Mouse (Mus musculus): ENCODE data around the gene AC124502.3. TPM values are rescaled to one million over a fixed set of nuclear protein-coding genes. Genes with fewer than 3 reads are reported as not detected.
"Not testable (repeated sequence)": the region's sequence is repeated elsewhere in the genome, so short reads cannot be mapped to it uniquely, and the experiment has no call there.

Gene AC124502.3
- polyA plus RNA-seq (2012; rRNA removed) = 0.34 and 0.65 TPM in 2 replicates

GRCm38 (mm10) chr19:5038709-5039156 lies at the start of gene AC124502.3, which contains the start of gene B4gat1:
Gene AC124502.3, plus strand, starts transcription at chr19:5038891.
Gene B4gat1, plus strand, starts transcription at chr19:5038826.
- no peak for DNase-seq (ENCODE audit: low read depth)

- no peak for DNase-seq (ENCODE audit: low read depth)
Observed at GRCm38 (mm10) chr19:4989013-4989412, 49.7 kb upstream of the AC124502.3 start.

GRCm38 (mm10) chr19:4989434-4990255 lies 49.0 kb upstream of the AC124502.3 start:
- no peak for DNase-seq (ENCODE audit: low read depth)

- no peak for DNase-seq (ENCODE audit: low read depth)
Observed at GRCm38 (mm10) chr19:4990256-4990625, 48.5 kb upstream of the AC124502.3 start, which contains the start of gene Npas4. Gene Npas4, minus strand, starts transcription at chr19:4990316.

- no peak for DNase-seq (ENCODE audit: low read depth)
Observed at GRCm38 (mm10) chr19:4990716-4991115, 48.0 kb upstream of the AC124502.3 start.

GRCm38 (mm10) chr19:4992371-4992770 lies 46.3 kb upstream of the AC124502.3 start:
- DNase-seq (ENCODE audit: low read depth) = no peak

GRCm38 (mm10) chr19:4992904-4993303 lies 45.8 kb upstream of the AC124502.3 start:
- DNase-seq (ENCODE audit: low read depth) = no peak

GRCm38 (mm10) chr19:4994043-4994442 lies 44.6 kb upstream of the AC124502.3 start:
- DNase-seq (ENCODE audit: low read depth) = no peak

- no peak for DNase-seq (ENCODE audit: low read depth)
Observed at GRCm38 (mm10) chr19:4999445-5000140, 39.1 kb upstream of the AC124502.3 start.

GRCm38 (mm10) chr19:5001666-5002406 lies 36.9 kb upstream of the AC124502.3 start:
- DNase-seq (ENCODE audit: low read depth) = no peak

GRCm38 (mm10) chr19:5003644-5004043 lies 35.0 kb upstream of the AC124502.3 start:
- not testable (repeated sequence) for DNase-seq (ENCODE audit: low read depth)

GRCm38 (mm10) chr19:5004925-5005324 lies 33.8 kb upstream of the AC124502.3 start:
- no peak for DNase-seq (ENCODE audit: low read depth)

- no peak for DNase-seq (ENCODE audit: low read depth)
Observed at GRCm38 (mm10) chr19:5013138-5013537, 25.6 kb upstream of the AC124502.3 start.

GRCm38 (mm10) chr19:5014961-5015398 lies 23.7 kb upstream of the AC124502.3 start:
- no peak for DNase-seq (ENCODE audit: low read depth)

GRCm38 (mm10) chr19:5016221-5016742 lies 22.4 kb upstream of the AC124502.3 start:
- DNase-seq (ENCODE audit: low read depth) = peak; percentile 95

- no peak for DNase-seq (ENCODE audit: low read depth)
Observed at GRCm38 (mm10) chr19:5016782-5017181, 21.9 kb upstream of the AC124502.3 start.

GRCm38 (mm10) chr19:5017611-5018010 lies 21.1 kb upstream of the AC124502.3 start:
- DNase-seq (ENCODE audit: low read depth) = no peak

- DNase-seq (ENCODE audit: low read depth) = no peak
Observed at GRCm38 (mm10) chr19:5018191-5018590, 20.5 kb upstream of the AC124502.3 start.

- no peak for DNase-seq (ENCODE audit: low read depth)
Observed at GRCm38 (mm10) chr19:5021416-5021815, 17.3 kb upstream of the AC124502.3 start.

- no peak for DNase-seq (ENCODE audit: low read depth)
Observed at GRCm38 (mm10) chr19:5023621-5024479, 14.8 kb upstream of the AC124502.3 start, which contains the start of gene Slc29a2. Gene Slc29a2, plus strand, starts transcription at chr19:5023860.

- DNase-seq (ENCODE audit: low read depth) = no peak
Observed at GRCm38 (mm10) chr19:5026111-5026510, 12.6 kb upstream of the AC124502.3 start.

All from gonadal fat pad, adult 2 months (tissue).